Mouse (Mus musculus) naive thymus-derived CD4-positive, alpha-beta T cell, adult 5 months (primary cell): Measurements from ENCODE around the gene Gramd1a. TPM values are rescaled to one million over a fixed set of nuclear protein-coding genes. Genes with fewer than 3 reads are reported as not detected.

Source experiments
- polyA plus RNA-seq: library from polyadenylated mRNA; unstranded; fragments of 100-300 nt; shearing (Covaris generic); gene quantifications from one replicate; pipeline ENCODE4 v1.2.1, GENCODE M21; 2017

Gramd1a gene
- polyA plus RNA-seq: 669 TPM

DNA sequence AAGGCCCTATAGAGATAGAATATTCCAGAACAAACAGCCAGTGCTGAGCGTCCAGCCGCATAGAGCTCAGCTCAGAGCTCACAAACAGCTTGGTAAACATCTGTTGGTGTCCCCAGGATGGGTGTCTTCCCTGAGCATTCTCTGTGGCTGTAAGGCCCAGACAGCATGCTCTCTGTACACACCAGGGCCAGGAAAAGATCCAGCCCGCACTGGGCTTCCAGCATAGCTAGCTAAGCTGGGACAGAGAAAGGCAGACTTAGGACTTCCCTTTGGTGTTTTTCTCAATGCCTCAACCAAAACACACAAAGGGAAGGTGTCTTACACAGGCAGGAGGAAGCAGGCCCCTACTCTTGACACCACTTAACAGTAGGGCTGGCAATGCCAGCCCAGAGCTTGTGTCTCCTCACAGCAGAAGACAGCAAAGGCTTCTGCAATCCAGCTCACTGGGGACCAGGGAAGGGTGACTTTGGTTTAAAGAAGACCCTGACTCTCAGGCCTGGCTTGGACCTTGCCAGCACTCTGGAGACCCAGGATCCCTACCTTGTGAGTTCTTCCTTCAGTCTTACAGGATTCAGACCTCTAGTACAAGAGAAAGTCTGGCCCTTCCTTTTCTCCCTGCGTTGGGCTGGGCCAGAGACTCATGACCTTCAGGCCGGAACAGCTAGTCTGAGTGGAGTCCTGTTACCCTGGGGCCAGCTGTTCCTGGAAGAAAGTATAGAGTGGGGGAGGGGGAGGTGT lies at the start of gene Gramd1a:
TSS of gene Gramd1a (minus strand) at position 601 of the 738 bp plus-strand sequence.

DNA sequence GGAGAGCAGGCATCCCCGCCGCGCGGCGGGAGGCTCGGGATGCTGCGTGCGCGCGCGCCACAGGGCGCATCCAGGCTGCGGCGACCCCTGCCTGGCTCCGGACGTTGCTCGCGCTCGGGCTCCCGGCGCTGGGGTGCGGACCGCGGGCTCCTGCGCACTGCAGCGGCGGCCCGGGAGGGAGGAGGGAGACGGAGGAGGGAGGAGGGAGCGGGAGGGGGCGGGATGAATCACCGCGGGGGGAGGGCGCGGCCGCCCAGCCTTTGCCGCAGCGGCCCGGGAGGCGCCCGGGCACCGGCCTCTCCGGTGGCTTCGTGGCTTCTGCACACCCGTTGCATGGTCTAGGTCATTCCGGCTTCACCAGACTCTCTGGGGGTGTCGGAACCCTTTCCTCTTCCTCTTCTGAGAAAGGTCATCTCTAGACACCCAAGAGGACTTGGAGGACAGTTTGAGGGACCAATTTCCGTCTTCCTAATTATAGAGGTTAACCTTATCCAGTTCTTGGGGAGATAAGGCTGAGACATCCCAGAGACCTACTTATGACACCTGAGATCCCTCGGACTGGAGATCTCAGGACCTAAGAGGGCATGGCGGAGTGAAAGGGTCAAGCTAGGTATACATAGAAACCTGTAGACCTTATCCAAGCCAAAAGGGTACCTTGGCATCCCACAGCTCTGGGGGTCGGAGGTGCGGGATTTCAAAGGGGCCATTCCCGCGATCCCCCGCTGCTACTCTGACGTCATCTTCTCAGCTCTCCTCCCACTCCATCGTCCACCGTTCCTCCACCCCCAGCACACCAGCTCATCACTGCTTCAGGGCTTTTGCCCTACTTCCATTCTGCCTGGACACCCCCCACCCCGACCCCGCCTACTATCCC lies 28.6 kb downstream of the Gramd1a start, which contains the start of gene Scn1b:
TSS of gene Scn1b (minus strand) at position 153 of the 874 bp plus-strand sequence.

DNA sequence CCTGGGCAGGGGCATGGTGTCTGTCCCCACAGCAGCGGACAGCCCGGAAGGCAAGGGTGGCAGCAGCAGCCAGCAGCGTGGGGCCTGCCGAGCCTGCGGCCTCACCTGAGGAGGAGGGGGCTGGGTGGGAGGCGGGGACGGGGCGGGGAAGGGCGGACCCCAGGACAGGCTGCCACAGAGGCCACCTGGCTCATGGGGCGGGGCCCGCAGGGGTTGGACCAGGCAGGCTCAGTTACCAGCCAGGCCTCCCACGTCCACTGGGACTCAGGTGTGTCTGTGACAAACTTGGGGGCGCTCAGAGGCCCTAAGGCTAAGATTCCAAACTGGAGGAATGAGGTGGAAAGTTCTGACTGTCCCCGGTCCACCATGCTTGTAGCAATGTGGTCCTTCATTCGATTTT lies 40.5 kb downstream of the Gramd1a start, which contains the start of gene Hpn:
TSS of gene Hpn (minus strand) at position 109 of the 400 bp plus-strand sequence.

Other genes with a start within 250 kb of the Gramd1a start
- gene Mag, start 241.0 kb downstream of the Gramd1a start, polyA plus RNA-seq: not detected
- gene Hamp2, start 231.2 kb downstream of the Gramd1a start, polyA plus RNA-seq: not detected
- gene Hamp, start 211.9 kb downstream of the Gramd1a start, polyA plus RNA-seq: not detected
- 12.8 TPM for gene Usf2, start 199.1 kb downstream of the Gramd1a start, polyA plus RNA-seq
- 1.1 TPM for gene Lsr, start 182.4 kb downstream of the Gramd1a start, polyA plus RNA-seq
- not detected for gene Fam187b, start 182.1 kb downstream of the Gramd1a start, polyA plus RNA-seq
- 1,718 TPM for gene Fxyd5, start 113.4 kb downstream of the Gramd1a start, polyA plus RNA-seq
- 1.6 TPM for gene Fxyd7, start 104.4 kb downstream of the Gramd1a start, polyA plus RNA-seq
- gene Fxyd1, start 98.7 kb downstream of the Gramd1a start, polyA plus RNA-seq: not detected
- not detected for gene Lgi4, start 96.6 kb downstream of the Gramd1a start, polyA plus RNA-seq
- gene Fxyd3, start 79.2 kb downstream of the Gramd1a start, polyA plus RNA-seq: not detected
- not detected for gene Hpn, start 40.6 kb downstream of the Gramd1a start, polyA plus RNA-seq
- not detected for gene Scn1b, start 28.9 kb downstream of the Gramd1a start, polyA plus RNA-seq
- not detected for gene Scgb2b2, start 134.6 kb upstream of the Gramd1a start, polyA plus RNA-seq
- gene Scgb1b2, start 135.9 kb upstream of the Gramd1a start, polyA plus RNA-seq: not detected
- gene Scgb2b3, start 206.2 kb upstream of the Gramd1a start, polyA plus RNA-seq: not detected
- not detected for gene Scgb1b3, start 219.7 kb upstream of the Gramd1a start, polyA plus RNA-seq